Mouse (Mus musculus) C2C12 (cell line): Measurements from ENCODE around the gene Chst11. TPM values are rescaled to one million over a fixed set of nuclear protein-coding genes. Genes with fewer than 3 reads are reported as not detected.

Experiments
- H3K27me3 ChIP-seq: one replicate; pipeline ENCODE4 v1.6.1; 2011; ENCODE audit not compliant: control insufficient read depth, insufficient read depth, insufficient read length
- H3K36me3 ChIP-seq: one replicate; pipeline ENCODE4 v1.6.1; 2011; ENCODE audit not compliant: control insufficient read depth, insufficient read depth
- H3K4me3 ChIP-seq: one replicate; pipeline ENCODE4 v1.5.1; 2011; ENCODE audit warnings: mild to moderate bottlenecking, control low read depth; ENCODE audit not compliant: poor library complexity, insufficient read depth, severe bottlenecking
- H3K79me2 ChIP-seq: one replicate; pipeline ENCODE4 v1.6.1; 2011; ENCODE audit not compliant: control insufficient read depth, insufficient read depth
- H3K79me3 ChIP-seq: one replicate; pipeline ENCODE4 v1.6.1; 2011; ENCODE audit warnings: low read depth, control low read depth
- H3ac ChIP-seq: one replicate; pipeline ENCODE3; 2011; ENCODE audit warnings: low read depth; ENCODE audit not compliant: control insufficient read depth, insufficient read length
- CEBPB ChIP-seq: IDR thresholded peaks from one replicate; pipeline ENCODE4 v1.6.1; 2011; ENCODE audit warnings: low read depth, mild to moderate bottlenecking, control low read depth, moderate library complexity
- CTCF ChIP-seq: IDR thresholded peaks from one replicate; pipeline ENCODE4 v1.5.1; 2011; ENCODE audit not compliant: control insufficient read depth, insufficient read depth, insufficient read length
- FOSL1 ChIP-seq: IDR thresholded peaks from one replicate; pipeline ENCODE4 v1.8.0; 2011; ENCODE audit warnings: mild to moderate bottlenecking, low read length; ENCODE audit not compliant: poor library complexity, insufficient read depth, severe bottlenecking
- MAX ChIP-seq: IDR thresholded peaks from one replicate; pipeline ENCODE4 v1.6.1; 2011; ENCODE audit warnings: mild to moderate bottlenecking, control low read depth
- MYOD1 ChIP-seq: IDR thresholded peaks from one replicate; pipeline ENCODE4 v1.6.1; 2011; ENCODE audit warnings: low read depth; ENCODE audit not compliant: control insufficient read depth, insufficient read length
- MYOG ChIP-seq: IDR thresholded peaks from one replicate; pipeline ENCODE4 v1.6.1; 2011; ENCODE audit not compliant: control insufficient read depth, insufficient read length; ENCODE audit errors: extremely low read depth
- USF1 ChIP-seq: IDR thresholded peaks from one replicate; pipeline ENCODE4 v1.6.1; 2011; ENCODE audit warnings: low read depth, mild to moderate bottlenecking, control low read depth, moderate library complexity
- polyA plus RNA-seq: library from polyadenylated mRNA; unstranded; fragments of >200 nt; fragmentation: generic; extraction: Trizol; gene quantifications from one replicate; pipeline ENCODE4 v1.2.1, GENCODE M21; 2012; ENCODE audit warnings: missing spikeins

Gene Chst11
- polyA plus RNA-seq, 1 experiment = 15.9 TPM

DNA sequence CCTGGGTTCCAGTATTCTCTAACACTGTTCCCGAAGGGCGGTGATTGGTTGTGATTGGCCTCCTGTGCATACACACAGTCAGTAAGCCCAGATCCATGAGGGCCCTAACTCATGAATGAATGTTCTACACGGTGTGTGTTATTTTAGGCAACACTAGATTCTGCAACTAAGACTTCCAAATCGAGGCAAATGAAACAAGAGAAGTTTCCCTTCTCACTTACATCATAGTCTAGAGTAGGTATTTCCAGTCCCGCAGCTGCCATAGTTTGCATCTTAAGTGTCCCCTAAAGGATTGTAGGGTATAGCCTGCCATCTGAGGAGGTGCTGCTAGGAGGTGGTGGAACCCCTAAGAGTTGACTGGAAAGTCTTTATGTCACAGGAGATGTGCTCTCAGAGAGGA is 40.9 kb downstream of the Chst11 start:
- peaks cover 6% of the 10 kb centered on the region for H3K79me3 ChIP-seq
- H3K27me3 ChIP-seq = no peaks in the 10 kb centered on the region
- TF ChIP-seq MAX = no peak
- TF ChIP-seq CTCF = no peak
- TF ChIP-seq USF1 = no peak
- no peaks in the 10 kb centered on the region for H3K36me3 ChIP-seq
- H3K79me2 ChIP-seq = peaks cover 46% of the 10 kb centered on the region
- H3ac ChIP-seq = no peak overlapping the region
- H3K4me3 ChIP-seq = no peak overlapping the region

DNA sequence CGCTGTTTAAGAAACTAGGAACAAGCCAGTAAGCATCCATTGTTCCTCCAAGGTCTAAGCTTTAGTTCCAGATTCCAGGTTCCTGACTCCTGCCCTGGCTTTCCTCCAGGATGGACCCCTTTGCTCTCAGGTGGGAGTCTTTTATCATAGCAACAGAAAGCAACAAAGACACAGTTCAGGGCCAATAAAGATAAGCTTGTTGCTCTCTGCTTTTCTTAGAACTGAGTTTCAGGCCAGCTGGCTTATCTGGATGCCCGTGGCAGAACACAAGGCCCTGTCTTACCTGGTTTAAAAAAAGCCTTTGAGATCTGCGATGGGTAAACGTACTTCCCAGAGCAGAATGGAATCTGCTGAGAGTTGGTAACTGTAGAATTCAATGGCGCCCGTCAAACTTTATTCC is 42.4 kb downstream of the Chst11 start:
- no peaks in the 10 kb centered on the region for H3K36me3 ChIP-seq
- no peak for TF ChIP-seq MYOD1
- TF ChIP-seq MAX = no peak
- no peak for TF ChIP-seq CTCF
- no peak for TF ChIP-seq USF1
- no peak for TF ChIP-seq FOSL1
- TF ChIP-seq CEBPB = no peak
- no peak for TF ChIP-seq MYOG

DNA sequence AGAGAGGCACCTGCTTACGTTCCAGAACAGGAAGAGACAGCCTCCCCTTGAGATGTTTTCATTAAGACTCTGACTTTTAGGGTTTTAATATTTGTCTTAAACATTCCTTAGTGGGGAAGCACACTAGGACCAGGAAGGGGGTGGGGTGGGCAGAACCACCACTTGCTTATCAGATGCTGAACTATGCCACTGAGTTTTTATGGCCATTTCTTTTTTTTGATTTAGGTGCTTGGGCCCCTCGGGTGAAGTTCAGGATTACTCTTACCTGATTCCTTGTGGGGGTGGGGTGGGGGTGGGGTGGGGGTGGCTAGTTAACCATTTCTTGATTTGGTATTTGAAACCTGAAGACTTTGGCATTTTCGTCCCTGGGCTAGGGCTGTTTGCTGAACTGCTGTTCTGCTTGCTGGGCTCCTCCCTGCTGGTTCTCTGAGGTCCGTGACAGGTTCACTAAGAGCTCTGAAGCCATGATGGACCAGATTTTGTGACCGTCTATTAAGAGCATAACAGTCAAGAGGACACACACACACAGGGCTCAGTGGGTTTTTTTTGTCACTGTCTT is 44.9 kb downstream of the Chst11 start:
- TF ChIP-seq CEBPB (no peak), MYOG (no peak), FOSL1 (no peak), USF1 (no peak), MAX (no peak), CTCF (no peak), MYOD1 (no peak)
- Histone ChIP-seq H3K36me3 (no peaks in the 10 kb centered on the region), H3K79me2 (peaks cover 37% of the 10 kb centered on the region), H3K79me3 (peaks cover 10% of the 10 kb centered on the region), H3K27me3 (no peaks in the 10 kb centered on the region), H3K4me3 (no peak overlapping the region), H3ac (no peak overlapping the region)

More for the DNA sequence above, 42.4 kb downstream of the Chst11 start:
- peaks cover 37% of the 10 kb centered on the region for H3K79me2 ChIP-seq
- no peak overlapping the region for H3K4me3 ChIP-seq
- peaks cover 10% of the 10 kb centered on the region for H3K79me3 ChIP-seq
- no peaks in the 10 kb centered on the region for H3K27me3 ChIP-seq
- no peak overlapping the region for H3ac ChIP-seq

DNA sequence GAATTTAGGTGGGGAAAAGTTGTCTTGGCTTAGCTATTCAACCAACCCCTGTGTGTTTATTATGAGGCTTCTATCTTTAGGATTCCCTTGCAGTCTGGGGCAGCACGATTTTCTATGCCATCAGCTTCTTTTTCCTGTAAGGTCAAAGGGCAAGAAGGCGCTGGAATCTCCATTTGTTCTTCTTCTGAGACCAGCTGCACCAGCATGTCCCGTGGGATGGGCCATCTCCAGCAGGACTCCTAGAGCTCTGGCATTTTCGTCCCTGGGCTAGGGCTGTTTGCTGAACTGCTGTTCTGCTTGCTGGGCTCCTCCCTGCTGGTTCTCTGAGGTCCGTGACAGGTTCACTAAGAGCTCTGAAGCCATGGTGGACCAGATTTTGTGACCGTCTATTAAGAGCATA is 45.6 kb downstream of the Chst11 start:
- Histone ChIP-seq H3K79me3 (peaks cover 10% of the 10 kb centered on the region), H3K27me3 (no peaks in the 10 kb centered on the region), H3K4me3 (no peak overlapping the region), H3K79me2 (peaks cover 31% of the 10 kb centered on the region), H3ac (no peak overlapping the region), H3K36me3 (no peaks in the 10 kb centered on the region)
- TF ChIP-seq MYOD1 (no peak), MYOG (no peak), CEBPB (no peak), USF1 (no peak), CTCF (no peak), MAX (no peak), FOSL1 (no peak)

DNA sequence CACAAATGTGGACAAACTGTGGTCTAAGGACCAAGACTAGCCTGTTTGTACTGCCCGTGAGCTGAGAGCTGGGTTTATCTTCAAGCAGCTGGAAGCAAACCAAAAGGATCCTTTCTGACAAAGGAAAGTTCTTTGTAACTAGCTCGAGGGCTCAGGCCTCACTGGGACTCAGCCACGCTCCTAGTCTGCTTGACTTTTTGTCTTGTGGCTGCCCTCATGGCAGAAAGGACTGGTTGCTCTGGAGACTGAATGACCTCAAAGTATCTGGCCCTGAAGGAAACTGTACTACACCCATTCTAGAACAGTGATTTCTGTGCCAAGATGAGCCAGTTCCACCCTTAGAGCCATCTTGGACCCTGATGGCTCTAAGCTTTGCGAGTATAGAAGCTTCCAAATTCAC is 46.3 kb downstream of the Chst11 start:
- Histone ChIP-seq H3K27me3 (no peaks in the 10 kb centered on the region), H3K79me3 (peaks cover 10% of the 10 kb centered on the region), H3K36me3 (no peaks in the 10 kb centered on the region), H3K79me2 (peaks cover 27% of the 10 kb centered on the region), H3K4me3 (no peak overlapping the region), H3ac (no peak overlapping the region)
- TF ChIP-seq FOSL1 (no peak), MYOD1 (no peak), MYOG (no peak), USF1 (no peak), CTCF (no peak), CEBPB (no peak), MAX (no peak)

DNA sequence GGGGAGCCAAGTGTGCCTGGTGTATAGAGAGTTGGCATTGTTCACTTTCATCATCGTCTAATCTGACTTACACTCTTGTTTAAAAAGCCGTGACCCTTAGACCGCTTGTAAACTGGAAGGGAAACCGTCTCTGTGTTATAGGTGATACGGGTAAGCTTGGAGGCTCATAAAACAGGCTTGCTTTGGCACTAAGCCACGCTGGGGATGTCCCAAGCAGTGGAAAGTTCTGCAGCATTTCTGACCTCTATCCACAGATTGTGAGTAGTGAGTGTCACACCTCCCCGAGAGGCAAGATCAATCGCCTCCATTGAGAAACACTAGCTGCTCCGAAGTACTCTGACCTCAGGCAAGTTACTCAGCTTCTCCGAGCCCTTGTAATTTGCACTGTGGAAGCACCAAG is 47.3 kb downstream of the Chst11 start:
- H3K27me3 ChIP-seq = no peaks in the 10 kb centered on the region
- H3K79me2 ChIP-seq = peaks cover 33% of the 10 kb centered on the region
- H3K36me3 ChIP-seq = no peaks in the 10 kb centered on the region
- TF ChIP-seq FOSL1 = no peak
- no peak for TF ChIP-seq CEBPB
- TF ChIP-seq CTCF = no peak
- no peak for TF ChIP-seq USF1
- TF ChIP-seq MAX = no peak
- TF ChIP-seq MYOG = no peak
- TF ChIP-seq MYOD1 = no peak
- no peak overlapping the region for H3K4me3 ChIP-seq
- no peak overlapping the region for H3ac ChIP-seq
- peaks cover 10% of the 10 kb centered on the region for H3K79me3 ChIP-seq
